Mouse (Mus musculus) embryo, embryonic 11 days (tissue): ENCODE measurements at regions not wholly inside any gene's neighbourhood (a gene's known extent, or its start where the extent isn't known, plus 50 kb on each side); places are given as distances from the start of the nearest gene placed in this dataset.

Experiments
- DNase-seq: peaks from one replicate; pipeline ENCODE4 v3.0.0-alpha.2; 2015

- no peak for DNase-seq
Observed at GRCm38 (mm10) chr6:66255378-66255777, 279.8 kb upstream of the Mad2l1 start.

GRCm38 (mm10) chr6:66263429-66263828 is 271.8 kb upstream of the Mad2l1 start:
- DNase-seq = no peak

- DNase-seq = no peak
Observed at GRCm38 (mm10) chr6:66263918-66264317, 271.3 kb upstream of the Mad2l1 start.

GRCm38 (mm10) chr6:66268427-66268826 is 266.8 kb upstream of the Mad2l1 start:
- no peak for DNase-seq

- DNase-seq = no peak
Observed at GRCm38 (mm10) chr6:66271414-66272206, 263.6 kb upstream of the Mad2l1 start.

GRCm38 (mm10) chr6:66272216-66272615 is 263.0 kb upstream of the Mad2l1 start:
- no peak for DNase-seq

GRCm38 (mm10) chr6:66274737-66275136 is 260.5 kb upstream of the Mad2l1 start:
- no peak for DNase-seq

- DNase-seq = no peak
Observed at GRCm38 (mm10) chr6:66280701-66281100, 254.5 kb upstream of the Mad2l1 start.

- DNase-seq = no peak
Observed at GRCm38 (mm10) chr6:66282566-66283115, 252.5 kb upstream of the Mad2l1 start.

GRCm38 (mm10) chr6:66283521-66283920 is 251.7 kb upstream of the Mad2l1 start:
- DNase-seq = no peak

- DNase-seq = no peak
Observed at GRCm38 (mm10) chr6:66287607-66288006, 247.6 kb upstream of the Mad2l1 start.

GRCm38 (mm10) chr6:66289196-66289595 is 246.0 kb upstream of the Mad2l1 start:
- no peak for DNase-seq

- DNase-seq = no peak
Observed at GRCm38 (mm10) chr6:66291576-66291975, 243.6 kb upstream of the Mad2l1 start.

GRCm38 (mm10) chr6:66298056-66298455 is 237.1 kb upstream of the Mad2l1 start:
- no peak for DNase-seq

- no peak for DNase-seq
Observed at GRCm38 (mm10) chr6:66300189-66300588, 235.0 kb upstream of the Mad2l1 start.

GRCm38 (mm10) chr6:66344848-66345247 is 190.3 kb upstream of the Mad2l1 start:
- DNase-seq = no peak

- no peak for DNase-seq
Observed at GRCm38 (mm10) chr6:66347356-66347755, 187.8 kb upstream of the Mad2l1 start.

GRCm38 (mm10) chr6:66361130-66361529 is 174.1 kb upstream of the Mad2l1 start:
- DNase-seq = no peak

- DNase-seq = no peak
Observed at GRCm38 (mm10) chr6:66367263-66367662, 167.9 kb upstream of the Mad2l1 start.

GRCm38 (mm10) chr6:66381279-66381934 is 153.8 kb upstream of the Mad2l1 start:
- no peak for DNase-seq

- DNase-seq = no peak
Observed at GRCm38 (mm10) chr6:66382347-66383010, 152.7 kb upstream of the Mad2l1 start.

- no peak for DNase-seq
Observed at GRCm38 (mm10) chr6:66395147-66395546, 140.0 kb upstream of the Mad2l1 start.

- DNase-seq = no peak
Observed at GRCm38 (mm10) chr6:66397411-66397810, 137.8 kb upstream of the Mad2l1 start.

- DNase-seq = no peak
Observed at GRCm38 (mm10) chr6:66398674-66399073, 136.5 kb upstream of the Mad2l1 start.
